Mouse (Mus musculus): ENCODE data around the gene Ppp1r14a.

Gene Ppp1r14a

GRCm38 (mm10) chr7:29334156-29334555, 45.0 kb downstream of the Ppp1r14a start:
- DNase-seq (ENCODE audit: low spot score): no peak

GRCm38 (mm10) chr7:29335276-29335675, 46.2 kb downstream of the Ppp1r14a start:
- DNase-seq (ENCODE audit: low spot score): no peak

DNA sequence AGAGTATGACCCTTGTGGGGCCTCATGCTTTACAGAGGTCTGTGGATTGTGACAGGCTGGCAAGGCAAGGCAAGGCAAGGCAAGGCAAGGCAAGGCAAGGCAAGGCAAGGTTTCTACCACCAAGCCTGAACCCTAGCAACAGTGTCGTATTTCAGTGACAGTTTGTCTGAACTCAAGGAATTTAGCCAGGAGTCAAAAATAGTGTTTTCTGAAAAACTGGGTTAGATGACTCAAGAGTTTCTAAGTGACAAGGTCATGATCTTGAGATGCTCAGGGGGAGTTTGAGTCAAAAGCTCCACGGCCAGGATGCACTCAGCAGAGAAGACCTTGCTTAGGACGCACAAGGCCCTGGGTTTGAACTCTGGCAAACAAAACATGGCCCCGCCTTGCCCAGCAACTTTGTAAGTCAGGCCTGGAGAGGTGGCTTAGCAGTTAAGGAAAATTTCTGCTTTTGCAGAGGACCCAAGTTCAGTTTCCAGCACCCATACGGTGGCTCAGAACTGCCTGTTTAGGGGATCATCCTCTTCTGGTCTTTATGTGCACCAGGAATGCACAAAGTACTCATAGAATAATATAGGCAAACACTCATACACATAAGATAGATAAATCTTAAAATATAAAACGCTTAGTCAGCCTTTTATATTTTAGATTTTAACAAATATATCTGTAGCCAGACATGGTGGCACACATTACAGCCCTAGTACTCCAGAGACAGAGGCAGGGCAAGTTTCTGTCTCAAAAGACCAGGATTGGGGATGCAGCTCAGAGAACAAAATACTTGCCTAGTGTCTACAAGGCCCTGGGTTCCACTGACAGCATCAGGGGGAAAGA, 46.9 kb downstream of the Ppp1r14a start:
- no peak for DNase-seq (ENCODE audit: low spot score)

GRCm38 (mm10) chr7:29336795-29337319, 47.7 kb downstream of the Ppp1r14a start:
- DNase-seq (ENCODE audit: low spot score): no peak

- no peak for DNase-seq (ENCODE audit: low spot score)
Observed at GRCm38 (mm10) chr7:29337766-29338165, 48.7 kb downstream of the Ppp1r14a start.

- no peak for DNase-seq (ENCODE audit: low spot score)
Observed at GRCm38 (mm10) chr7:29338351-29338919, 49.3 kb downstream of the Ppp1r14a start.

GRCm38 (mm10) chr7:29338984-29339679, 50.0 kb downstream of the Ppp1r14a start:
- no peak for DNase-seq (ENCODE audit: low spot score)

GRCm38 (mm10) chr7:29340247-29340646, 51.1 kb downstream of the Ppp1r14a start:
- no peak for DNase-seq (ENCODE audit: low spot score)

- no peak for DNase-seq (ENCODE audit: low spot score)
Observed at GRCm38 (mm10) chr7:29340838-29341237, 51.7 kb downstream of the Ppp1r14a start.

DNA sequence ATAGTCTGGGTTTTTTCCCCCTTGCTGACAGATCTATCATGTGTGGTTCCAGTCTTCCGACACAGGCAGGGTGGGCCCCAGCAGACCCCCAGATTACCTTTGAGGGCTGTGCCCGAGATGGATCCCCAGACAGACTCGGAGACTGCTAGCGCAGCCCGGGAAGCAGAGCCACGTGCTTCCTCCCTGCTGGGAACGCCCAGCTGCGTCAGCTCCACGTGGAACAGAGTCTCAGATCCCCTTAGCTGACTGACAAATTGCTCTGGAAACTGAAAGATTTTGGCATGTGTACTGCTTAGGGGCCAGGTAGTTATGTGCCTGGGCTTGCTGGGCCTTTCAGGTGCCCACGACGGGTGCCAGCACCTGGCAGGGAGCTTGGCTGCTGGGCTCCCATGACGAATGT, 52.6 kb downstream of the Ppp1r14a start:
- no peak for DNase-seq (ENCODE audit: low spot score)

DNA sequence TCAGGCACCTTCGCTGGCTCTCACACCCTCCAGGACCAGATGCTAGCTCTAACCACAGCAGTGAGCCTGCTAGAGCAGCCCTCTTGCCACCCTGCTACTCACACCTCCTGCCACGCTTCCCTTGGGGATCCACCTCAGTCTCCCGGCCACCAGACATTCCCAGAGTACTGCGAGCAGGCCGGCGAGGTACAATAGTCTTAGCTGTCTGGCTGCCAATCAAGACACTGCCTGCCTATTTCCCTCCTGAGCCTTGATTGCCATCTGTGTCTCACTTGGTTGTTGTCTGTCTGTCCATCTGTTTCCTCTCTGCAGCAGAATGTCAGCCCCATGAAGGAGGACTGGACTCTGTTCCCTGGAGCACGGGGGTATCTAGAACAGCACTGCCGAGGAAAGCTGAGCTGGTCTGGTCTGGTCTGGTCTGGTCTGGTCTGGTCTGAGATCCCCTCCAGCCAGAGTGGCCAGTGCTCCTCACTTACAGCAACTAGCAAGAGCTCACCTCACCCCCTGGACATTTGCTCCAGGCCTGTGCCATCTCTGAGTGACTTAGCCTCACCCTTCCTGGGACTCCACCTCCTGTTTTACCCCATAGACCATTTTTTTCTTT, 53.5 kb downstream of the Ppp1r14a start:
- peak; percentile 64 for DNase-seq (ENCODE audit: low spot score)
